Mouse (Mus musculus): ENCODE measurements around the gene Anks1. TPM values are rescaled to one million over a fixed set of nuclear protein-coding genes. Genes with fewer than 3 reads are reported as not detected.

Anks1 gene
- total RNA-seq, 2 experiments from 2014 or later = 38.3 to 40.1 TPM

DNA sequence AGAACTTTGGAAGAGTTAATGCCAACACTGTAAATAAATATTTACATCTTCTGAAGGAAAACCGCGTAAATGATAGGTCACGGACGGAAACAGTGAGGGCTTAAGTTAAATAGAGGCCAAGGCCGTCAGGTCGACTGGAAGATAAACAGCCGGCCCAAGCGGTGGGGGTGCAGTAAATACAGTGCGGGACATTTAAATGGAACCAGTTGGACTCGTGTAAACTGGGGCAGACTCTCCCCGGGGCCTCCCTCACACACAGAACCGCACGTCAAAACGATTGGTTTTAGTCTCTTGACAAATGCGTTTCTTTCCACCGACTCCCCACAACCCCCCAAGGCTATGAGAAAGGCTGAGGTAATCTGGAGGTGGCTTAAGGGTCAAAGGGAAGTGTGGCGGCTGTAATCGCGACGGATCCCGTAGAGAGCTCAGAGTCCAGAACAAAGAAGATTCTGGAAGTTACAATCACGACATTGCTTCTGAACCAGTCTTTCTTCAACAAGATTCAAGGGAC lies 175.3 kb downstream of the Anks1 start:
- DNase-seq (ENCODE audit: low spot score in 2 of 2) = no peak

DNA sequence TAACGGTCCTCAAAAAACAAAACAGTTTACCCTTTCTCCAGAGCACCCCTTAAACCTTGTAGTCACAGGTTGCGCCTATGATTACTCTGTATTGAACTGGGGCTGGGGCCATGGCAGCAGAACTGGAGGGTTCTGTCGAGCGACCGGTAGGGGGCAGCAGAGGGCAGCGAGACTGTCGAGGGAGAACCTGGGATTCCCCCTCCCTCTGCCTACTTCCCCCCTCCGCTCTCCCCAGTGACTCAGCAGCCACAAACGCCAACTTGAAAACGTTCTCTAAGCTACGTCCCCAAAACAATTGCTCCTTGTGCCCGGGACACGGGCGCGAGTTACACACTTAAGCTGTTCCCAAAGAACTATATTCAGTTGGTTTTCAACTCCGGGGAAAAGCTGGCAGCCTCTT lies 175.9 kb downstream of the Anks1 start:
- peak; percentile 90 to 91 for DNase-seq (ENCODE audit: low spot score in 2 of 2)

DNA sequence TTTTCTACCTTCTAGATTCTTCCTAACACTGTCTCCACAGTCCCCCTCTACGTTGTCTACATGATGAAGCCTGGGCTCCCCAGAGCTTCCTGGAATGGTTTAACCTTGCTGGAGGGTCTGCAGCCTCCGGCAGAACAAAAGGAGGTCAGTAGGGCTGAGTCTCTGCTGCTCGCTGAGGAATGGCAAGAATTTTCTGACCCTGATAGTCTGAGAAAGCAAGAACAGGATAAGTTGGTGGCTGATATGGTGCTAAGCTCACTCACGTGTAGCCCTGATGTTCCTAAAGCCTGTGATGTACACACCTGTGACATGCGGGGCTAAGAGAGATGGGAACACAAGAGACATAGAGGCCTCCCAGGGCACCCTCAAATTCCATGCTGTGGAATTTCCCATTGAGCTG lies 178.3 kb downstream of the Anks1 start:
- DNase-seq (ENCODE audit: low spot score in 2 of 2) = no peak

DNA sequence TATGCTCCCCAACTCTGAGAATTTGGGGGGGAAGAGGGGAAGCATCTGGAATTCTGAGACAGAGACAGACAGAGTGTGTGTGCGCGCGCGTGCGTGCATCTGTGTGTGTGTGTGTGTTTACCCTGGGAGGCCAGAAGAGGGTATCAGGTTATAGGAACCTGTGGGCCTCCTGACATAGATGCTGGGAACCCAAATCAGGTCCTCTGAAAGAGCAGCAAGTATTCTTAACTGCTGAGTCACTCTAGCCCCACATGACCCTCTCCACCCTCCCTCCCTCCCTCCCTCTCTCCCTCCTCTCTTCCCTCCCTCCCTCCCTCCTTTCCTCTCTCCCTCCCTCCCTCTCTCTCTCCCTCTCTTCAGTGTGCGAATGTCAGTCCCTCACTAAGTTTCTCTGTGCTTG lies 179.6 kb downstream of the Anks1 start:
- DNase-seq (ENCODE audit: low spot score in 2 of 2) = no peak

DNA sequence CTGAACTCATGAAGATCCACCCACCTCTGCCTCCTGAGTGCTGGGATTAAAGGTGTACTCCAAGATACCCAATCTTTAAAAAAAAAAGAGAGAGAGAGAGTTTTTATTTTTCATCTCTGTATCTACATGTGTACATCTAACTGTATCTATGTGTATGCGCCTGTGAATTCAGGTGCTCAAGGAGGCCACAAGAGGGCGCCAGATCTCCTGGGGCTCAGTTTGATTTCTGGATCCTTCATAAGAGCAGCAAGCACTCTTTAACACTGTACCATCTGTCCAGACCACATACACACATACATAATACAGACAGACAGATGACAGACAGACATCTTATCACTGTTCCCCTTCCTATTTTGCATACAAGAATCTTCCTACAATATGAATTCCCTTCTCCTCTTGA lies 183.2 kb downstream of the Anks1 start:
- no peak for DNase-seq (ENCODE audit: low spot score in 2 of 2)

DNA sequence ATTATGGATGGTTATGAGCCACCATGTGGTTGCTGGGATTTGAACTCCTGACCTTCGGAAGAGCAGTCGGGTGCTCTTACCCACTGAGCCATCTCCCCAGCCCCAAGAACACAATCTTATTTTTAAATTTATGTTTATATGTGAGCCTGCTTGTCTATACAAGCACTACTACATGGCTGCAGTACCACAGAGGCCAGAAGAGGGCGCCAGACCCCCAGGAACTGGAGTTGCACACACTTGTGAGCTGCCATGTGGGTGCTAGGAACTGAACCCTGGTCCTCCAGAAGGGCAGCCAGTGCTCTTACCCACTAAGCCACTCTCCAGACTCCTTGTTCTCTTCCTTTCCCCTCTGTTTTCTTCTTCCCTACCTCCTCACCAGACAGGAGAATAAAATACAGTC lies 184.7 kb downstream of the Anks1 start:
- no peak for DNase-seq (ENCODE audit: low spot score in 2 of 2)

DNA sequence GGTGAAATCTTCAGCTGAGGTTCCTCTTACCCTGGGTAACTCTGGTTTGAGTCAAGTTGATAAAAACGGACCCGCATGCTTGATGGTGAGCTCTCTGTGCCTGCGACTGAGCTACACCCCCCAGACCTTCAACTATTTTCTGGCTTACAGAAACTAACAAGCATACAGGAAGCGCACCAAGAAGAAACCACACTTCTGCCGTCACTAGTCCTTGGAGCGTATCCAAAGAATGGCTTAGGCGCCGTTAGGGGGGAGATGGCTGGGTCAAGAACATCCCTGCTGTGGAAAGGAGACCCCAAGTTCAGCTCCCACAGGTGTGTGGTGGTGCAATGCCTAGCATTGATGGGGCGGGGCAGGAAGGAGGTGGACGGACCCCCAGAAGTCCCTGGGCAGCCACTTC lies 187.3 kb downstream of the Anks1 start:
- DNase-seq (ENCODE audit: low spot score in 2 of 2) = no peak

DNA sequence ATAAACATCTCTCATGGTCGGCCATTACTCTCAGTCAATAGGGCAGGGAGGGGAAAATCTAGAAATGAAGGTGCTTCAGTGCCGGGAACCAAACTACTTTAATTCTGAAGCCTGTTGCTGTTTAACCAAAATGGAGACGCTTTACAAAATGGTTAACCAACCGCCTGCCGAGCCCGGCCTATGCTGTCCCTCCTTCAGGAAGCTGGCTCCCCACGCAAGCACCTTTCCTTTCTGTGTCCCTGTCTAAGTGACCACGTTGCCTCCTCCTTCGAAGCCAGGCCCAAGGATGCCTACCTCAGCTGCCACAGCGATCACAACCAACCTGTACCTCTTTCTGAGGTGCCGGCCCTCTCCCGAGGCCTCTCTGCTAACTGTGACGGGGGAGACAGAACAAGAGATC lies 188.2 kb downstream of the Anks1 start:
- no peak for DNase-seq (ENCODE audit: low spot score in 2 of 2)

DNA sequence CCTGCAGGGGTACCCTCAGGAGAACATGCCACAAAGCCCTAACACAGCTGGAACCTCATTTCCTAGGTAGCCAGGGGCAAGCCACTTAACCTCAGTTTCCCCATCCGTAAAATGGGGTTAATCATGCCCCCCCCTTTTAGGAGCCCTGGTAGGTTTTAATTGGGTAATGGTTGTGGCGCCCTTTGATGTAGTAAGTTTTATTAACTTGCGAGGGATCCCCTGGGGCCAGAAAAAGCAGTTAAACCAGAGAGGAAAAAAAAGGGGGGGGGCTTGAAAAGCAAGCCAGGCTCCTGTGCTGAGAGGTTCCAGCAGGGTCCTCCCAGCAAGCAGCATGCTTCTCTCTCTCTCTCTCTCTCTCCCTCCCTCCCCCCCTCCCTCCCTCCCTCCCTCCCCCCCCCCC lies 190.0 kb downstream of the Anks1 start:
- DNase-seq (ENCODE audit: low spot score in 2 of 2) = no peak

DNA sequence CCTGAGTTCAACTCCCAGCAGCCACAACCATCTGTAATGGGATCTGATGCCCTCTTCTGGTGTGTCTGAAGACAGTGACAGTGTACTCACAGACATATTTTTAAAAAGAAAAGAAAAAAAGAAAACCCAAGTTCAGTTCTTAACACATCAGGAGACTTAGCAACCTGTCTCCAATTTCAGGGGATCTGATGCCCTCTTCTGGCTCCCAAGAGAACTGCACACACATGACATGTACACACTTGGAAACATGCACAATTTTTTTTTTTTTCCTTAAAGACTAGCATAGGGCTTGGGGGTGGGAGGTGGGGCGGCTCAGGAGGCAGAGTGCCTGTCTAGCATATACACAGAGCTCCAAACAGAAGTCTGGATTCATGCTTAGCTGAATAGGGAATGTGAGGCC lies 191.6 kb downstream of the Anks1 start:
- DNase-seq (ENCODE audit: low spot score in 2 of 2) = no peak

DNA sequence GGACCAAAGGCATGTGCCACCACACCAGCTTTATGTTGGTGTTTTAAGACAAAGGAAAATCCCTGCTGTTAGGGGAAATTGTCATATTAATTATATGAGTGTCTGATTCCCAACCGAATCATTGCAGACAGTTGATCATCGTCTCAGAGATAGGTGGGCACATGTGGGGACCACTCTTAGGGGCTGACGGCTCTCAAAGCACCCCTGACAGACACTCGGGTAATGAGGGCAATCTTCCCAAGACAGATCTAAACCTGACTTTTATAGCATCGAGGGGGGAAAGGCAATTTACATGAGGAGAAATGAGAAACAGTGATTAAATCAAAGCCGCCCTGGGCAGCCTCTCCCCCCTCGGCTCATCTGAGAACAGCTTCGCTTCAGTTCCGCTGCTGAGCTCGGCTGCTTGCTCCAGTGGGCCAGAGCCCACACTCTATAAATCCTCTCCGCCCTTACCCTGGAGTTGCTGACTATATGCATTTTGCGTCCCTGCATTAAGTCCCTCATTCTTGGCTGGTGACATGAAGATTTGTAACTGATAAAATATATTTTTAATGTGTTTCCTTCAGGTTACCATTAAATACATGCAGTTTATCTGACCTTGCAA lies 192.3 kb downstream of the Anks1 start:
- DNase-seq (ENCODE audit: low spot score in 2 of 2) = no peak

DNA sequence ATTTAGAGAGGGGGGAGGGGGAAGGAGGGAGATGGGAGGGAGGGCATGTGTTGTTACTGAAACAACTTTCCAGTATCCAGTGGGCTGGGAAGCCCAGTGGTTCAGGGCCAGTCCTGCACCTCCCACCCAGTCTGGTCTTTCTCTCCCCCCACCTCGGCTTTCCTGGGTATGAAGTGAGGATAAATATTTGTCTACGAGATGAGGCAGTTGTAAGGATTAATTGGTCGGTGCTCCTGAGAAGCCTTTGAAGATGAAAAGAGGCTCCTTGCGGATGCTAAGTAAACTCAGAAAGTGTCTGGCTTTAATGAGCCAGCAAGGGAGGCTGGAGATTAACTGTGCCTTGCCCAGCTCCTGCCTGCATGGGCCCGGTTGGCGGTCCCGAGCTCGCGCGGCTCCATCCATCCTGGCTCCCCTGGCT lies 192.8 kb downstream of the Anks1 start:
- DNase-seq (ENCODE audit: low spot score in 2 of 2) = no peak

DNA sequence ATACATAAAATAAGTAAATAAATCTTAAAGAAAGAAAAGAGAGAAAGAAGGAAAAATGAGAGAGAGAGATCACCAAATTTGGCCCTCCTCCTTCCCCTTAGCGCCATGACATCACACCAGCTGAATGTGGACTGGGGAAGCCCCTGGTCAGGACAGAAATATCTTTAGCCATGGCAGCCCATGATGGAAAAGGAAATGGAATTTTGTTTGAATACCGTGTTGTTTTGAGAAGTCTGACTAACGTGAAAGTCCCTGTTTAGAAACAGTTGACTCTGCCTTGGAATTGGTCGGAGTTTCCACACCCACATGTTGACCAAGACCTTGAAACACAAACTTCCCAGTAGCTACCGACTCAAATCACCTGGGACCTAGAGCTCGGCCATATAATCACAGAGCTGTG lies 195.3 kb downstream of the Anks1 start:
- no peak for DNase-seq (ENCODE audit: low spot score in 2 of 2)

DNA sequence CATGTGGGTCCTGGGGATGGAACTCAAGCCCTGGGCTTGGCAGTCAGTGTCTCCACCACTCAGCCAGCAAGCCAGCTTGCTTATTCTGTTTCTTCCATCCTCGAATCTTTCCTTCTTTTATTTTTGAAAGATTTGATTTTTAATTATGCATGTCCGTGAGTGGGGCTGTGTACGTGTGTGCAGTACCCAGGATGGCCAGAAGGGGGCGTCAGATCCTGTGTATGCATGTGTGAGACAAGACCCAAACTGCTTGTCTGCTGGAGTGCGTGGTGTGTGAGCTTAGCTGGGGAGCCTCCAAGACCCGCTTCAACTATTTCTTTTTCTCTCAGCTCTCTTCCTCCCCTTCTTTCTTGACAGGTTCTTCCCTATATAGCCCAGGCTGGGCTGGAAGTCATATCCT lies 197.2 kb downstream of the Anks1 start:
- DNase-seq (ENCODE audit: low spot score in 2 of 2) = no peak

DNA sequence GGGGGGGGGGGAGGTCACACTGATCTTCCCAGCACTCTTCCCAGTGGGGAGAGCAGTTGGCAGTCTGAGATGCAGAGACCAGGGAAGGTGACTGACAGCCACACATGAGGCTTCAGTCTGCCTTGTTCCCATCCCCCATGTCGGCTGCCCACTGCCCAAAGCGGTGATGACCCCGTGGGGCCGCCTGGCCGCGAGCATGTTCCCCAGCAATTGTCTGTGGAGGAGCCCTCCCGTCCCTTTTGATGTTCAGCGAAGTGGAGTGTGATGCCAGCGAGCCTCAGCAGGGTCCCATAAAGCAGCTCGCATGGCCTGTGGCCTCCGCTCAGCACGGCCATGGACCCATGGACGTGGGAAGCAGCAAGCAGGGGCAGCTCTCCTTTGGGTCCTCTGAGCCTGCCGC lies 198.2 kb downstream of the Anks1 start:
- DNase-seq (ENCODE audit: low spot score in 2 of 2) = no peak

DNA sequence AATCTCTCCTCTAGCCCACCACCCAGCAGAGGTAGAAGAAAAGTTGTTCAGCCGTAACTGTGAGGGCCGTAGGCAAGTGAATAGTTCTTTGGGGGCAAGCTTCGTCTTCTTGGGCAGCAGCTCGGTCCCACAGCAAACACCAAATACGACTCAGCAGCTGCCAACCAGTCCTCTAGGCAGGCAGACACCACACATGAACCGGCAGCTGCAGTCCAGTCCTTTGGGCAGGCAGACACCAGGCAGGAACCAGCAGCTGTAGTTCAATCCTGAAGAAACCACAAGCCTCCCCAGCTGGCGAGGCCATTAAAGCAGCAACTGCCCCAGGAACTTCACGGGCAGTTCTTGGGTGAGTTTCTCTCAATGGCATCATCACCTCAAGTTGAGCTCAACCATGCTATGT lies 203.2 kb downstream of the Anks1 start:
- DNase-seq (ENCODE audit: low spot score in 2 of 2) = no peak

Other genes starting within 250 kb of the Anks1 start
- gene Spdef, start 180.4 kb upstream of the Anks1 start, total RNA-seq (2021) = under 1 TPM; 0.65 to 0.96 TPM
- gene D17Wsu92e, start 88.7 kb upstream of the Anks1 start, total RNA-seq (2021) = 10 to 100 TPM; 69.7 to 74.0 TPM
- gene Snrpc, start 71.2 kb upstream of the Anks1 start, total RNA-seq (2021) = 100 to 1,000 TPM in 1 of 2 experiments, 10 to 100 TPM in 1; 97.3 to 109 TPM
- 10 to 100 TPM; 19.3 to 19.5 TPM for gene Uhrf1bp1, start 52.9 kb upstream of the Anks1 start, total RNA-seq (2021)
- gene Taf11, start 538 bp downstream of the Anks1 start, total RNA-seq (2021) = 10 to 100 TPM; 27.7 to 27.9 TPM
- under 1 TPM; 0.70 to 0.93 TPM for gene Tcp11, start 171.3 kb downstream of the Anks1 start, total RNA-seq (2021)
- gene Scube3, start 232.8 kb downstream of the Anks1 start, total RNA-seq (2021) = 1 to 10 TPM; 1.6 to 2.4 TPM

All from gastrocnemius, postnatal 4 days (tissue).